Mouse (Mus musculus): Measurements from ENCODE around the gene Elovl3.
"Not testable (repeated sequence)": the region's sequence is repeated elsewhere in the genome, so short reads cannot be mapped to it uniquely, and the experiment has no call there.

Gene Elovl3

DNA sequence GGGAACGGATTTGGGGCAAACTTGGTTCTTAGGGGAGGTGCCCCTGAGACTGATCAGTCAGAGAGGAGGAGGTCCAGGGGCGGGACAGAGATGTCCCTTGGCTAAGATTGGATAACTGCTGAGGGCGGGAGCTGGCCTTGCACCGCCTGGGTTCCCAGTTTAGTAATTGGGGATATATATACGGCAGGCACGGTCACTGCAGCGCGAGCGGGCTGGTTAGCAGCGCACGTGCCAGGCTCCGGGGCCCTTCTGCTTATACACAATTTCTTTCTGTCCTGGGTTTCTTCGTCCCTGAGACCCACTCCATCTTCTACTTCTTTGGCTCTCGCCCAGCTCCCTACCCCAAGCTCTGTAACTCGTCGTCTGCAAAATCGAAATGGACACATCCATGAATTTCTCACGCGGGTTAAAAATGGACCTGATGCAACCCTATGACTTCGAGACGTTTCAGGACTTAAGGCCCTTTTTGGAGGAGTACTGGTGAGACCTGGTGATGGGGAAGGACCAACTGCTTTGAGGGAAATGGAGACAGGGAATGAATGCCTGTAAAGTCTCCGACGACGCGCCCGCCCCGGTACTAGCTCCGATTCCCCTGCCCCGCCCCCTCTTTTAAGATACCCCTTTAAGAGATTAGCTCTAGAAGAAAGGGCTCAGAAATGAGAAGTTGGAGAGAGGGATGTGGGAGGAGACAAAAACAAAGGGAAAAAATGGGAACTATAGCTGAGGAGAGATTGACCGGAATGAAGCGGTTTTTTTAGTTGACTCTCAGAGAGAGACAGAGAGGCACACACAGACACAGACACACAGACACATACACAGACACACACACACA lies at the start of gene Elovl3:
TSS of gene Elovl3 (plus strand) at position 204 of the 832 bp plus-strand sequence.
- DNase-seq = peak; percentile 41

DNA sequence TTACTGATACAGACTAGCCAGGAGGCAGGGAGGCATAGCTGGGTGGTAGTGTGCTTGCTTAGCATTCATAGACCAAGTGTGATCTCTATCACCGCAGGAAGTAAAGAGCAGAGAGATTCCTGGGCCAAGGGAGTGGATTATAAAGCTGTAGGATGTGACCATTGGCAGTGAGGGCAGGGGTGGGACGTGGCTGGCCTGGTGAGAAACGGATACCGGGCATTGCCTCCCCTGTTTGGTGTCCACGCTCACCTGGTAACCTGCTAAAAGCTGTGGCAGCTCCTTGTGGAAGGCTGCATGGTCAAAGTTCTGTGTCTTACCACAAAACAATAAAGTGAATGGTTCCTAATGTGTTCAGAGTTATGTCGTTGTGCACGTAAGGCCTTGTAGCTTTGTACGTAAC lies 46.5 kb upstream of the Elovl3 start:
- no peak for DNase-seq

DNA sequence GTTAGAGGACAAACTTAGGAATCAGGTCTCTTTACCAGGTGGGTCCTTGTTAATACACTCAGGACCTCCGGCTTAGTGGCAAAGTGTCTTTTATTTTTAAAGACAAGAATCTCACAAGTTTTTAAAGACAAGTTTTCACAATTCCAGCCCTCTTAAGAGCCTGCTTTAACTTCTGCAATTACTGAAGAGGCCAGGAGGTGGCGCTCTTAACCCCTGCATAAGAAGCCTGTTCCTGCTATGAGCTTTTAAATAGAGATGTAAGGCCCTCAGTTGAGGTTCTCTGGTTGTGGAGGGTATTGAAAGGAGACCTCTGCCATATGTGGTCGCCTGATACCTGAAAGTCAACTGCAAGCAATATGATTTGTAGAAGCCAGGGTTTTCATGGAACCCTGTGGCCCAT lies 45.4 kb upstream of the Elovl3 start:
- peak; percentile 59 for DNase-seq

DNA sequence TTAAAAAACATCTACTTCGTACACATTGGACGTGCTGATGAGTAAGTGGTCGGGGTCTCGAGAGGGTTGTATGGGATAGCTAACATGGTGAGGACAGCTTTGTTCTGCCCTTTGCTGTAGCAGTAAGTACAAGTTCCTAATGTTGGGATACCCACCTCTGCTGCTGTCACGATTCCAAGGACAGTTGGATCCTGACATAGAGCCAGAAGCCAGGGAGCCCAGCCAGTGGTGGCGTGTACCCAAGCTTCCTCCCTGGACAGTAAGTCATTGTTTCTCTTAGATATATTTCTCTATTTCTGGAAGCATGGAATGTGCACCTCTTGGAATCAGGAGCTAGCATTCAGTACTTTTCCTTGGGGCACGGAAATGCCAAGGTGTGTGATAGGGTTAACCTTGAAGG lies 43.8 kb upstream of the Elovl3 start:
- peak; percentile 13 for DNase-seq

DNA sequence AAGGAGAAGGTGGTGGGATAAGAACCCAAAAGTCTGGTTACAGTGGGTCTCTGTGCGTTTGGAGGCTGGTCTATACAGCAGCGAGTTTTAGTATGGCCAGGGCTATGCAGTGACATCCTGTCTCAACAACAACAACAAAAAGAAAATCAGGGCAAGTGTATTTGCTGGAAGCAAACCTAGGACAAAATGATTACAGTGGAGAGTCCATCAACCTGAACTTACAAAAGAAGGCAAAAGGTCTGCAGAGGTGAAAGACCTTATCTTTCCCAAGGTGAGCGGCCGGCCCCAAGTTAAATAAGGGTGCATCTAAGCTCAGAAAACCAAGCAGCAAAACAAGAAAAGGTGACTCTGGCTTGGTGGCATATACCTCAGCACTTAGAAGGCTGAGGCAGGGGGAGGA lies 40.1 kb upstream of the Elovl3 start:
- no peak for DNase-seq

DNA sequence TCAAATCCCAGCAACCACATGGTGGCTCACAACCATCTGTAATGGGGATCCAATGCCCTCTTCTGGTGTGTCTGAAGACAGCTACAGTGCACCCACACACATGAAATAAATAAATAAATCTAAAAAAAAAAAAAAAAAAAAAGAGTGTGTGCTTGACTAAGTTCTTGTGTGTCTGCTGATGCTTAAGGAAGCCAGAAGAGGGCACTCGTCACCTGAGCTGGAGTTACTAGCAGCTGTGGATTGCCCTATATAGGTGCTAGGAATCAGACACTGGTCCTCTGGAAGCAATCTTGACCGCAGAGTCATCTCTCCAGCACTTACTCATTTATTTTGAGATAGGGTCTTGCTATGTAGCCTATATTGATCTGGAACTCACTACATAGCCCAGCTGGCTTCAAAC lies 37.6 kb upstream of the Elovl3 start:
- no peak for DNase-seq

DNA sequence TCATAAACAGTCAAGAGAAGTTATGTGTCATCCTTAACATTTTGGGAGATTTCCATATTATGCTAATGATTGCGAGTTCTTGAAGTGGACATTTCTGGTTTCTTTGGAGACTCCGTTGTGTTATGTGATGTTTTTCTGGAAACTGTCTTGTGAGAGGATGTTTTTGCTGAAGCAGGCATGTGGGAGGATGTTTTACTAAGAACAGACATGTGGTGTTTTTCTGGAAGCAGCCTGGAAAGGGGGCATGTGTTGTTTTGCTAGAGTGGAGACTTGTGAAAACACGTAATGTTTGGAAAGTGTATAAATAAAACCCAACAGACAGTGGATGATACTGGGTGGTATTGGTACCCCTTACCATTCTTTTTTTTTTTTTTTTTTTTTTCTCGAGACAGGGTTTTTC lies 36.4 kb upstream of the Elovl3 start:
- DNase-seq = no peak

DNA sequence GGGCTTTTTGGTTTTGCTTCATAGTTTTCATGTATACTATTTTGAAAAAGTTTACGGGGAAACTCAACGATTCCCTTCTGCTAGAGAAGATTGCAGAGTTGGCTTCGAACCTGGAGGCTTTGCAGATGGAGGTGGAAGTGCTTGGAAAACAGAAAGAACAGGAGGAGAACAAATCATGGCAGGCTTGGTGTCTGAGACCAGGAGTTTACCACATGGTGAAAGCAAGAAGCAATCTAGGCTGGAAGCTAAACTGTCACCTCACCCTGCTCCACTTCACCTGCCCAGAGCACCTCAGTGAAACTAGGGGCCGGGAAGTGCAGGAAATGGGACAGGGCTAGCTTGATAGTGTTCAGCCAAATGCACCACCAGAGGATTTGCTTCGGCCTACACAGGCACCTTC lies 35.3 kb upstream of the Elovl3 start:
- no peak for DNase-seq

DNA sequence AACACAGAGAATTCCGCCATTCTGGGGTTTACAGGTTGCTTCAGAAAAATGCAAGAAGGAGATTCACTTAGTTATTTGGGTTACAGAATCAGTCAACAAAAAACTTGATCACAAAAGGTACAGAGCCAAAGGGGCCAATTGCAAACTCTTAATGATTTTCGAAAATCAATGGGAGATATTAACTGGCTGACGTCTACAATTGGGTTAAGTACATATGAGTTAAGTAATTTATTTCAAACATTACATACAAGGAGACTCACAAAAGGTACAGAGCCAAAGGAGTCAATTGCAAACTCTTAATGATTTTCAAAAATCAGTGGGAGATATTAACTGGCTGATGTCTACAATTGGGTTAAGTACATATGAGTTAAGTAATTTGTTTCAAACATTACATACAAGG lies 32.1 kb upstream of the Elovl3 start:
- DNase-seq = no peak

DNA sequence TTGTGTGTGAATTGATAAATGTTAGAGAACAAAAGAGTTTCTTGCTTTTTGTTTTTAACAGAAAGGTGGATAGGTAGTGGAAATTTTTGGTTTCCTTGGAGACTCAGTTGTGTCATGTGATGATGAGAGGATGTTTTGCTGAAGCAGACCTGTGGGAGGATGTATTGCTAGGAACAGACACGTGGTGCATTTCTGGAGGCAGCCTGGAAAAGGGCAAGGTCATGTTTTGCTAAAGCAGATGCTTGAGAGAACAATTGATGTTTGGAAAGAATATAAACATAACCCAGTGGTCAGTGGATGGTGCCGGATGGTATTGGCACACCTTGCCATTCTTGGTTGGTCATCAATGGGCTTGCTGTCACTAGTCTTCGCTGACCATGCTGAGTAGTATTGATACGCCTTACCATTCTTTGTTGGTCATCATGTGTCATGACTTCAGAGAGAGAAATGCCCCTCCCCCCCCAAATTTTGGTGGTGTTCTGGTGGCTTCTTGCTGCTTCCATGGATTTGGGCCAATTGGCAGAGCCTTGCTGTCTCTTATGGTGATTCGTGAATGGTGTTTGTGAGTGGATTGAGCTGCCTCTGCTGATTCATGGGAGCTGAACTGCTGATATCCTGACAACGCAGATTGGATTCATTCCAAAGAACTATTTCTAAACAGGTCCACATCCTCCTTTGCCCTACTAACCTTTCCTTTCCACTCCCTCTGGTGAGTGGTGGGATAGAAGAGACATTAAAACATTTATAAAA lies 28.1 kb upstream of the Elovl3 start:
- no peak for DNase-seq

DNA sequence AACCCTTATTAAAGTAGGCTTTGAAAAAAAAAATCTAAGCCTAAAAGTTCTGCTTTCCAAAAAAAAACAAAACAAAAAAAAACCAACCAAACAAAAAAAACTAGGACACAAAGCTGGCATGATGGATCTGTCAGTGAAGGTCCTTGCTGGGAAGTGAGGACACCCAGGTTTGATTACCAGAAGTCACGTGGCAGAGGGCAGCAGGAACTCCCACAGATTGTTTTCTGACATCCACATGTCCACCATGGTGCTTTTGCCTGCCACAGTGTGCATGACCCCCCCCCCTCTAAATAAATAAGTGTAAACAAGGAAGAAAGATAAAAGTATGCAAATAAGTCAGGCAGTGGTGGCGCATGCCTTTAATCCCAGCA lies 27.5 kb upstream of the Elovl3 start:
- DNase-seq = no peak

DNA sequence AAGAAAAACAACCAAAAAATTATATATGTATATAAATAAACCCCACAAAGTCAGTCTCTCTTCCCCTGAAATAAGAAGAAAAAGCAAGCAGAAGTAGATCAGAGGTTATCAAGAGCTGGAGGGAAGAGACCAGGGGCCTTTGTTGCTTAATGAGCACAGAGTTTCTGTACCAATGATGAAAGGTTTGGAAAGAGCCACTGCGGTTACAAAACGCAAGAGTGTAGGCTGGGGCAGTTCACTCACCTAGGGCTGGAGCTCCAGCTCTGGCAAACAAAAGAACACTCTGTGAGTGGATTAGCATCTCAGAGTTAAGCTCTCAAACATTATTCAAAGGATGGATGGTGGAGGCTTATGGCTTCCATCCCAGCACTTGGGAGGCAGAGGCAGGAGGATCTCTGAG lies 21.5 kb upstream of the Elovl3 start:
- DNase-seq = no peak

DNA sequence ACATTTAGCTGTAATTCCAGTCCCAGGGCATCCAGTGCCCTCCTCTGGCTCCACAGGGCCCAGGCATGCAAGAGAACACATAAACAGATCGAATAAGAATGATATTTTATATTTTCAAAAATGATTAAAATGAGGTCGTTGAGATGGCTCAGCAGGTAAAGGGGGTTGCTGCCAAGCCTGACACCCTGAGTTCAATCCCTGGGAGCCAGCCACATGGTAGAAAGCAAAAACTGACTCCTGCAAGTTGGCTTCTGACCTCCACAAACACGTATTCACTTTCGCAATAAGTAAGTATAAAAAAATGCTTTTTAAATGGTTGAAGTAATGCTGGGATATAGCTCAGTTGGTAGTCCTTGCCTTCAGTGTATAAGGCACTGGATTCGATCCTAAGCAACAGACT lies 20.9 kb upstream of the Elovl3 start:
- DNase-seq = no peak

DNA sequence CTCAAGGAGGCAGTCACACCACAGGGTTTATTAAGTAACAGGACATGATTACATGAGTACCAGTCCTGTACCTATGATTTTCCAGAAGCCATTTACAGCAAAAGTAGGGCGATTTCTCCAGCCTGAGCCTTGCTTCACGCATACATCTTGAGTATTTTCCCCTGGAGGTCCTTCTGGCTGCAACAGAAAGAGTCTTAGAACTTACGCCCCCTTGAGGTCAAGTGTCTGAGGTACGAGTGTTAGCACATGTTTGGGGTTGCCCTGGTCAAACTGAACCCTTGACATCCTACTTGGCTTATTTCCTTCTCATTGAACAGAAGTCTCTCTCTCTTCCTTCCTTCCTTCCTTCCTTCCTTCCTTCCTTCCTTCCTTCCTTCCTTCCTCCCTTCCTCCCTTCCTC lies 17.1 kb upstream of the Elovl3 start:
- DNase-seq = no peak

DNA sequence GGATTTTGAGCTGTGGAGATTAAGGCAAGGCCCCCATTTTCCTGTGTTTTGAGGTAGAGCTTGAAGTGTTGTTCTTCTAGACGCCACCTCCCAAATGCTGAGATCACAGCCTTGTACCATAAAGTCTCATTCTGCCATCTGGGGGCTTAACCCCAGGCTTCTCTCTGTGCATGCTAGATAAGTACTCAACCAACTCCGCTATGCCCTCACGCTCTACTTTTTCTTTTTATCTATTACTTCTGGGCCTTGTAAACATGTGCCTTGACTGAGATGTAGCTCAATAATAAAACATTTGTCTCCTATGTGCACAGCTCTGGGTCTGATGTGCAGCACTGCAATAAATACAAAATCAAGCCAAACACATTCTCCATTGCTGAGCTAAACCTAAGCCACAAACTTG lies 12.2 kb upstream of the Elovl3 start:
- no peak for DNase-seq

DNA sequence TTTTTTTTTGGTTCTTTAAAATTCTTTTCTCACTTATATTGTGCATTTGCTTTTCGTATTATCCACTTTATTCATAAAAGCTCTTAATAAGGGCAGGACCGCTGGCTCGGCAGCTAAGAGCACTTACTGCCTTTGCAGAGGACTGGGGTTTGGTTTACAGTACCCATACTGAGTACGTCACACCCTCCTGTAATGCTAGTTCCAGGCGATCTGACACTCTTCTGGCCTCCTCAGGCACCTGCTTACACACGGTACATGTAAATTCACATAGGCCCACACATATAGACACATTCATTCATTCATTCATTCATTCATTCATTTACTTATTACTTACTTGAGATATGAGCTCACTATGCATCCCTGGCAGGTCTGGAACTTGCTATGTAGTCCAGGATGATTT lies 10.8 kb upstream of the Elovl3 start:
- DNase-seq = no peak

DNA sequence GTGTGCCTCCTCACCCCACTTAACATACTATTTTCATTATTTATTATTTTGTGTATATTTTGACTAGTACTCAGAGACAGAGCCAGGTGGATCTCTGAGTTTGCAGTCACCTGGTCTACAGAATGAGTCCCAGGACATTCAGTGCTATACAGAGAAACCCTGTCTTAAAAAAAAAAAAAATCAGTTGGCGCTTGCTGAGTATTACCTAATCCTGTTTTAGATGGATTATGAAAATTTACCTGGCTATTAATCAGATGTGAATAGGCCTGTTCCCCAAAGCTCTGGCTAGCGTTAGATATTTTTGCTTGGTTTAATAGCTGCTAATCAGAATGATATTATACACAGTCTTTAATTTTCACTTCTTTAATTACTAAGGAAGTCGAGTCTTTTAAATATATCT lies 7.8 kb upstream of the Elovl3 start:
- no peak for DNase-seq

DNA sequence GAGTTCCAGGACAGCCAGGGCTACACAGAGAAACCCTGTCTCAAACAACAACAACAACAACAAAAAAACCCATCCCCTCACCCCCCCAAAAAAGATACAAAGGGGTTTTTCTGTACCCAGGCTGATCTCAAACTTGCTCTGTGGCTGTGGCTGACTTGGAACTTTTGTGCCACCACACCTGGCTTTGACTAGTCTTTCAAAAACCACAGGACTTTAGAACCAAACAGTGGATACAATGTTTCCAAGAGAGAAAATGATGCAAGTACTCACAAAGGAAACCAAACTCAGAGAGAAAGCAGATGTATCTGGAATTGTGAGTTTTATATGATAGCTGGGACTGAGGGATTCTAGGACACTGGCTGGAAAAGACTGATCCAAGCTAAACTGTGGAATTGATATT lies 7.0 kb upstream of the Elovl3 start:
- DNase-seq = no peak

DNA sequence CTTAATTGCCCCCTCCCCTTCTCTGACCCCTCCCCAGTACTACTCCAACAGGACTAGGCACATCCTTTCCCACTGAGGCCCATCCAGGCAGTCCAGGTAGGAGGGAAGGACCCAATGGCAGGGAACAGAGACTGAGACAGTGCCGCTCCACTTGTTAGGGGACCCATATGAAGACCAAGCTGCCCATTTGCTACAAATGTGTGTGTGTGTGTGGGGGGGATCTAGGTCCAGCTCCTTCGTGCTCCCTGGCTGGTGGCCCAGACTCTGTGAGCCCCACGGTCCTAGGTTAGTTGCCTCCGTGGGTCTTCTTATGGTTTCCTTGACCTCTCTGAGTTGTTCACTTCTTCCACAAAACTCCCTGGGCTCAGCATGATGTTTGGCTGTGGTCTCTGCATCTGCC lies 5.4 kb upstream of the Elovl3 start:
- no peak for DNase-seq

DNA sequence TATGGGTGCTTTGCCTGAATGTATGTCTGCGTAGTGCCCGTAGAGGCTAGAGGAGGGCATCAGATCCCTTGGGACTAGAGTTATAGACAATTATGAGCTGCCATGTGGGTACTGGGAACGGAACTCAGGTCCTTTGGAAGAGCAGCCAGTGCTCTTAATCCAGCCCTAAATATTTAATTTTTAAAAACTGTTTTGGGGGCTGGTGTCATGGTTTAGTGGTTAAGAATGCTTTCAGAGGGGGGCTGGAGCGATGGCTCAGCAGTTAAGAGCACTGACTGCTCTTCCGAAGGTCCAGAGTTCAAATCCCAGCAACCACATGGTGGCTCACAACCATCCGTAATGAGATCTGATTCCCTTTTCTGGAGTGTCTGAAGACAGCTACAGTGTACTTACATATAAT lies 2.0 kb upstream of the Elovl3 start:
- not testable (repeated sequence) for DNase-seq

DNA sequence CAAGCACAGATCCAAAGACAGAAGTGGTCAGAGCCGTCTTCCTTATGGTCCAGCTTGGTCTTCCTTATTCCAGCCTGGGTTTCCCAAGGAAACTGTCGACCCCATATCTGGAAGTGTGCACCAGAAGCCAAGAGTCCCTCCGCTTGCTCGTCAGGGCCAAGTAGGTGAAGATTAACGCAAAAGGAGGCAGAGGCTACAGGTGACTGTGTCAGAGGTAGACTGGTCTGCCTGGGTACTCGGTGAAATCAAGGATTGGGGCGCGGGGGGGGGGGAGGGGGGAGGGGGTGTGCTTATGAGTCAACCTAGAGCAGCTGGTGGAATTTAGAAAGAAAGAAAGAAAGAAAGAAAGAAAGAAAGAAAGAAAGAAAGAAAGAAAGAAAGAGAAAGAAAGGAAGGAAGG lies 414 bp upstream of the Elovl3 start:
- no peak for DNase-seq

DNA sequence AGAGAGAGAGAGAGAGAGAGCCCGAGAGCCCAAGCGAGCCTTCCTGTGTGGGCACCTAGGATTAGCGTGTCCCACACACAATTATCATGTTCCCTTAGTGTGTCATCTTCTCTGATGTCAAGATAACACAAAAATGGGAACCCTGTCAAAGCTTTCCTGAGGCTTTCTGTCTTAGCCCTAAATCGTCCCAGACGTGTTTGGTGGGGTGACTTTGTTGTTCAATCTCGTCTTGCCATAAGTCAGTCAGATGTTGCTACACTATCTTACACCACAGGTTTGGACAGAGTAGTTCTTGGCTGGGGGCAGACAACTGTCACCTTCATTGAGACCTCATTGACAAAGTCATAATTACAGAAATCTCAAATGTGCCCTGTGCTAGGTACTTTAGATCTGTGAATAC lies 880 bp downstream of the Elovl3 start:
- no peak for DNase-seq

DNA sequence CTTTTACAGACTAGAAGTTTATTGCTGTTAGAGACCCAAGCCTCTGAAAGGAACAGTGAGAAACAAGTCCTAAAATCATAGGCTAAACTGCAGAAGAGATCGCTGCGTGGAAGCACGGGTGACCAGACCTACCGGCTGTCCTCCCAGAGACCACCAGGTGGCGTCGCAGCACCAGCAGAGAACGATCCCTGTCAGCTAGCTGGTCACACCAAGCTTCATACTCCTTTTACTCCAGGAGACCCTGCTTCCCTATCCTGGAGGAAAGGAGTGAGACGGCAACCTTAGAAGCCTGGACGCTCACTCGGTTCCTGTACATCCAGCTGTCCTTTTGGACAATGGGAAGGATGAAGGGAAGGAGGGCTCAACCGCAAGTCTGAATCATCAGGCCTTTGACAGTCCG lies 3.6 kb downstream of the Elovl3 start:
- peak; percentile 95 for DNase-seq

DNA sequence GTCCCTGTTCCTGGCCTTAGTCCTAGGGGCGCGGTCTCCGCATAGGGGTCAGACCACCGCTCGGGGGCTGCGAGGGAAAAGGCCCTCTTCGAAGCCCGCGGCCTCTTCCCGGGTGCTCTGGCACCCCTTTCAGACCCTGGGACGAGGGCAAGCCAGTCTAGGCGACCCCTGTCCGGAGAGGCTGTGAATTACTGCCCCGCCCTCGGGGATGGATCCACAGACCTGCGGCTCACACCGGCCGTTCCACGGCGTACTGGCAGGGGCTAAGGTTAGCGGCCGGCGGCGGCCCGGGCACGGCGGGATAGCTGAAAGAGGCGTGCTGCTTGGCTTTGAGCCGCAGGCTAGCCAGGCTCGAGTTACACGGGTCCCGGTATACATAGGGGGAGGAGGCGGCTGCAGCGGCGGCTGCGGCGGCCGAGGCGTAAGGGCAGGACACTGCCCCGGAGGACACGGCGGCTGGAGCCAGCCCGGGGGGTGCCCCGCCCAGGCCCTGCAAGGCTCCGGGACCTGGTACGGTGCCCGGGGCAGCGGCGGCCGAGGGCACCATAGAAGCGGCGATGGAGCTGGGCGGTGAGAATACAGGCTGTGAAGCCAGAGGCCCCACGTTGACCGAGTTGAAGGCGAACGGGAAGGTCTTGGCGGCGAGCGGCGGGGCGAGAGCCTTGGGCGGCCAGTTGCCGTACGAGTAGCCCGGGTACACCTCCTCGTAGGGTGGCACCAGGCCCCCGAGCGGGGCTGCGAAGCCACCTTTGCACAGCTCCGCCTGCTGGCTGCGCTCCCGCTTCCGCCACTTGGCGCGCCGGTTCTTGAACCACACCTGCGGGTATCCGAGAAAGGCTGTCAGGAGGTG lies 4.3 kb downstream of the Elovl3 start:
- DNase-seq = peak; percentile 67

Data from lung, postnatal 14 days (tissue).